Mouse (Mus musculus): ENCODE data around the gene 1700001C19Rik.

Gene 1700001C19Rik

DNA sequence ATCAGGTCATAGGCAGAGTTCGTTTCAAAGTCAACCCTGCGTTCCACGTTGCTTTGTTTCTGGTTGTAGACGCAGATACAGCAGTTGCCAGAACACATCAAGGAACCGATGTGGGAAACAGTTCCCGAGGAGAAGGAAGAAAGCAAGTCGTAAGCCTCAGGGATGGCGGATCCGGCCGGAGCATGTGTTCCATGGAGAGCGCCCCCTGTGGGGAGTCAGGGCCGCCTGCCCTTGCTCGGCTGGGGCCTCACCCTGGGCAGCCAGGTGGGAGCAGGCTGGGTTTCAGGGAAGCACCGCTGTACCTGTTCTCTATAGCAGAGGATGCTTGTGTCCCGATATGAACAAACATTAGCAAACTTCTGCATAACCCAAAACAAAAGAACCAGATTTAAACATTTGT is 59.0 kb downstream of the 1700001C19Rik start:
- in situ Hi-C loops (cut with MseI, MboI) = no loop called here

DNA sequence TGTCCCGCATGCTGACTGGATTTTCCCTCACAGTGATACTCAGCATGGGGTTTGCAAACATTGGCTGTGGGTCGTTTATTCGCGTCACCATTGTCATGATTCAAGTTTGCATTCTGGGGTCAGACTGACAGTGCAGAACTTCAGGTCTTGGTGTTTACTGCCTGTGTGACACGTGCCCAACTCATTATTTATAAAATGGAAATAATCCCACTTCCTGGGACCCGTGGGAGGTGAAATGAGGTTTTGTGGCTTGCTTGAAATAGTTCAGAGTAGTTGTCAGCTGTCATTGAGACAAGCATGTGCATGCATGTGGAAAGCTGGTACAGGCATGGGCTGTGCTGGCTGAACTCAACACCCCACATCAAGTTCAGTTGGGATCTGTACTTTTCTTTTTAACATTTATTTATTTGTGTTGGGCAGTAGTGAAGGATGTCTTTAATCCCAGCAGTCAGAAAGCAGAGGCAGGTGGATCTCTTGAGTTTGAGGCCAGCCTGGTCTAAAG is 60.3 kb downstream of the 1700001C19Rik start:
- in situ Hi-C loops (cut with MseI, MboI) = no loop called here

DNA sequence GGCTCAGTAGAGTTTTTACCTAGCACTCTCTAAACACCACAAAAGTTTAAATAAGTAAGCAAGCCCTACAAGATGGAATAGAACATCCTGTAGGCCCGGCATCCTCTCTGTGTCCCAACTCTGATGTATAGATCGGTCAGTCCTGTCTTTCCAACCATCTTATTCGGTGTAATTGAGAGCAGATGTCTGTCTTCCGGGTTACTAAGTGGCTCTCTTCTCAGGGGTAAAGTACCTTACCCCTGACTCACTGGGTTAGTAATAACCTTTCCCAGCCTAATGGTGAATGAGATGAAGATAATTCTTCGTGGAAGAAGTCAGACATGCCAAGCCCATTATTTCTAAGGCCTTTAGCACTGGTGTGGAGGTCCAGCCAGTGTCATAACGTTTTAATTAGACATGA is 63.2 kb downstream of the 1700001C19Rik start:
- in situ Hi-C loops (cut with MseI, MboI) = no loop called here

DNA sequence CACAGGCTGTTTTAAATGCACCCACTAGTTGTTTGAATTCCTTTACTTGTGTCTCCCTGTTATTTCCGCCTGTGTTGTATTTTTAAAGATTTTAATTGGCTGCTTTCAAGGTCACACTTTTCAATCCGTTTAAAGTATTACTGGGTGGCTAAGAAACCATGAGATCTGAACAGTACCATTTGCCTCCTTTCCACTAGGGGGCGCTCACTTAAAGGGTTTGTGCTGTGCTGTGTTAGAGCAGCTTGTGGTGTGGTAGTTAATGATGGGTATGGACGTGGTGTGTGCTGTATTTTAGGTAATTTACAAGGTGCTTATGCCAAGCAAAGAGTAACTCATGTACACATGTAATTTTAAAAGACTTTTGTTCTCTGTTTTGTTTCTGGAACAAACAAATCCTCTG is 65.7 kb downstream of the 1700001C19Rik start:
- in situ Hi-C loops (cut with MseI, MboI) = no loop called here

DNA sequence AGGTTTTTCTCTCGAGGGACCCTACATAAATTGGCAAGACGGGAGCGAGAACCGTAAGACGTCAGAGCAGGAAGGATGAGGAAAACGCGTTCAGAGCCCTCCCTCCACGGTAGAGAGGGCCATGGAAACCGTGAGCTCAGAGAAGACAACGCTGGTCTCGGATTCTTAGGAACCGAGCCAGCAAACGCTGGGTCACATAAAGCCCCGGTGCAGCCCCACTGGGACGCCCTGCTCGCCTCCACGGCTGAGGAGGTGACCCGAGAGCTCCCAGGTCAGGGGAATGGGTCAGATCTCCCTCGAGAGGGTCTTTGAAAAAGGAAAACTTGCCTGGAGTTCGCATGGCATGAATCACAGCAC is 68.1 kb downstream of the 1700001C19Rik start:
- in situ Hi-C loops (cut with MseI, MboI) = no loop called here

DNA sequence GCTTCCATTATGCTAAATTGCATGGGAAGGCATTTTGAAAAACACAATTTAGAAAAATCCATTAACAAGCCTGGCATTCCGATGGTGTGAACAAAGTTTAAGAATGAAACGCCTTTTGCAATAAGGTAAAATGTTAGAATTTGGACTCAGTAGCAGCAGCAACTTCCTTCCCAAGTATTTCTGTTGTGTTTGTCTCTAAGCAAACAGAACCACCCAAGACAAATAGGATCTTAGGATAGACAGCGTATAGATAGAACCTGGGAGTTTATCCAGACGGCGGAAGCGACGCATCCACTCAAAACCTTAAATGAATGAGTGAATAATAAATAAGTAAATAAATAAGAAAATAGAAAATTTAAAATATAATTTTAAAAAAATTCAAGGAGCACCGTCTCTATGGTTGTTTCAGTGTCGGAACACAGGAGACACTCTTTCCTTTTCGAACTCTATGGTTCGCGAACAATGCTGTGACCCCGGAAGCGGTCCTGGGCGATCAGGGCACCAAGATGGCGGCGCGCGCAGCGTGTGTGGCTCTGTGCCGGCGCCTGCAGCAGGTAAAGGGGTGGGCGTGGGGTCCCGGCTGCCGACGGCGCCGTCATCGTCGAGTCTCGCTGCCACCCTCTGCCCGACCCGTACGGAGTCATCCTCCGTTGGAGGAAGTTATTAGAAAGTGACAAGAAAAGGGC is 68.6 kb downstream of the 1700001C19Rik start, which contains the start of gene Mrps10:
Gene Mrps10, plus strand, starts transcription at position 487 of the 686 bp plus-strand sequence.
- in situ Hi-C loops (cut with MseI, MboI) = no loop called here

Measured in mouse trophoblast stem cell (cell line).